Mouse (Mus musculus) cerebellum, adult 9-11 months (tissue): ENCODE measurements around the gene Maml3.

Experiments
- DNase-seq: peaks from one replicate; pipeline ENCODE4 v3.0.0; 2022

The Maml3 gene

GRCm38 (mm10) chr3:52104636-52105151 lies at the start of gene Maml3:
Maml3 (minus strand) TSS chr3:52105076.
- DNase-seq = peak; percentile 93

GRCm38 (mm10) chr3:52151155-52151554 lies 46.3 kb upstream of the Maml3 start:
- no peak for DNase-seq

- no peak for DNase-seq
Observed at GRCm38 (mm10) chr3:52148301-52148700, 43.4 kb upstream of the Maml3 start.

GRCm38 (mm10) chr3:52144776-52145460 lies 40.0 kb upstream of the Maml3 start:
- DNase-seq = no peak

- DNase-seq = no peak
Observed at GRCm38 (mm10) chr3:52143017-52143416, 38.1 kb upstream of the Maml3 start.

GRCm38 (mm10) chr3:52140162-52140561 lies 35.3 kb upstream of the Maml3 start:
- DNase-seq = peak; percentile 44

- no peak for DNase-seq
Observed at GRCm38 (mm10) chr3:52125421-52125820, 20.5 kb upstream of the Maml3 start.

- DNase-seq = no peak
Observed at GRCm38 (mm10) chr3:52120858-52121257, 16.0 kb upstream of the Maml3 start.

GRCm38 (mm10) chr3:52119216-52119615 lies 14.3 kb upstream of the Maml3 start:
- DNase-seq = no peak

- DNase-seq = no peak
Observed at GRCm38 (mm10) chr3:52115421-52115820, 10.5 kb upstream of the Maml3 start.

- DNase-seq = no peak
Observed at GRCm38 (mm10) chr3:52108027-52108426, 3.2 kb upstream of the Maml3 start.

- no peak for DNase-seq
Observed at GRCm38 (mm10) chr3:52105156-52105555, 280 bp upstream of the Maml3 start.

GRCm38 (mm10) chr3:52104208-52104607 lies 668 bp downstream of the Maml3 start:
- no peak for DNase-seq

- peak; percentile 71 for DNase-seq
Observed at GRCm38 (mm10) chr3:52103531-52104181, 1.2 kb downstream of the Maml3 start.

- peak; percentile 82 for DNase-seq
Observed at GRCm38 (mm10) chr3:52102601-52103530, 2.0 kb downstream of the Maml3 start.

GRCm38 (mm10) chr3:52101977-52102600 lies 2.8 kb downstream of the Maml3 start:
- DNase-seq = peak; percentile 92

GRCm38 (mm10) chr3:52101401-52101976 lies 3.4 kb downstream of the Maml3 start:
- no peak for DNase-seq

- no peak for DNase-seq
Observed at GRCm38 (mm10) chr3:52100926-52101325, 4.0 kb downstream of the Maml3 start.

- peak; percentile 49 for DNase-seq
Observed at GRCm38 (mm10) chr3:52100306-52100705, 4.6 kb downstream of the Maml3 start.

- DNase-seq = no peak
Observed at GRCm38 (mm10) chr3:52099286-52099685, 5.6 kb downstream of the Maml3 start.

GRCm38 (mm10) chr3:52091261-52091797 lies 13.5 kb downstream of the Maml3 start:
- DNase-seq = no peak
